Mouse (Mus musculus) bone marrow macrophage, adult 2 months (primary cell): Measurements from ENCODE around the gene Pira2. TPM values are rescaled to one million over a fixed set of nuclear protein-coding genes. Genes with fewer than 3 reads are reported as not detected.
"Not testable (repeated sequence)": the region's sequence is repeated elsewhere in the genome, so short reads cannot be mapped to it uniquely, and the experiment has no call there.

Source experiments
- H3K27ac ChIP-seq: 2 replicates; pipeline ENCODE4 v1.5.1; 2012; ENCODE audit warnings: low read depth, low read length; ENCODE audit not compliant: insufficient read depth
- H3K4me1 ChIP-seq: 2 replicates; pipeline ENCODE4 v1.6.1; 2012; ENCODE audit warnings: low read length; ENCODE audit not compliant: control insufficient read depth, insufficient read depth
- H3K4me3 ChIP-seq: 2 replicates; pipeline ENCODE4 v1.5.1; 2012; ENCODE audit warnings: mild to moderate bottlenecking, low read length, moderate library complexity; ENCODE audit not compliant: insufficient read depth
- polyA plus RNA-seq: library from polyadenylated mRNA; stranded (reverse); fragments of >200 nt; gene quantifications from 2 replicates; pipeline ENCODE4 v1.2.4, GENCODE M21; 2012; ENCODE audit not compliant: missing spikeins, insufficient read depth, insufficient read length

Gene Pira2
- polyA plus RNA-seq: 70.0 and 81.5 TPM in 2 replicates

DNA sequence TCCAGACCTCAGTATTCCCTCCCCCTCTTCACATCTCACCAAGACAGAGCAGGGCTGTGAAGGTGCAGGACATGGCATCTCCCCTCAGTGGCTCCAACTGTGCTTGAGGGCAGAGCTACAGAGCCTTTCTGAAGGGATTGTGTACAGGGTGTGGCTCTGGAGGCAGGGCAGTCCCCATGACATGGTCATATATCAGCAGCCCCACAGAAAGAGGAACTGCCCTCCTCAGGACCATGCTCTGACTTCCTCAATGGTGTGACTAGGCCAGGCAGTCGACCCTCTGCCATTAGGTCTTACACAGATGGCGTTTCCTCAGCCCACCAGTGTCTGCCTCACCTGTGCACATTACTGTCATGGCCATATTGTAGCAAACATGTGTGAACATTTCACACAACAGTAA lies at the start of gene Pira2:
Gene Pira2 (minus strand): TSS at position 101 of the 400 bp plus-strand sequence.
- H3K4me1 ChIP-seq, H3K27ac ChIP-seq: not testable (repeated sequence)

DNA sequence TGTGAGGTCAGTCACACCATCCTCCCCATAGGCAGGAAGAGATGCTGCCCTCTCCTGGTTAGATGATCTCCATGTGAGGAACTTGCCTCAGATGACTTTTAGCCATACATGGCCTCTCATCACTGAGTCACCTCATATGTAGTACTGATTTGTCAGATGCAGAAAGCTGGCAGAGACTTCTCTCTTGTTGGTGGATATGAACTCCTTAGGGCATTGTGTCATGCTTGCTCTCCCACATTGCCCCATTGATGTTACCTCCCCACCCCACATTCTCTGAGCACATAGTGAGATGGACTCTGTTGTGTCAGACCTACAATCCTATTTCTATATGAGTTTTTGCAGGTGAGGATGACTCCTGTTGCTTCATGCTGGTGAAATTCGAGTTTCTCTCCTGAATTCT lies 30.2 kb upstream of the Pira2 start:
- not testable (repeated sequence) for H3K4me3 ChIP-seq, H3K27ac ChIP-seq, H3K4me1 ChIP-seq

More for the DNA sequence above, at the start of gene Pira2:
- not testable (repeated sequence) for H3K4me3 ChIP-seq

DNA sequence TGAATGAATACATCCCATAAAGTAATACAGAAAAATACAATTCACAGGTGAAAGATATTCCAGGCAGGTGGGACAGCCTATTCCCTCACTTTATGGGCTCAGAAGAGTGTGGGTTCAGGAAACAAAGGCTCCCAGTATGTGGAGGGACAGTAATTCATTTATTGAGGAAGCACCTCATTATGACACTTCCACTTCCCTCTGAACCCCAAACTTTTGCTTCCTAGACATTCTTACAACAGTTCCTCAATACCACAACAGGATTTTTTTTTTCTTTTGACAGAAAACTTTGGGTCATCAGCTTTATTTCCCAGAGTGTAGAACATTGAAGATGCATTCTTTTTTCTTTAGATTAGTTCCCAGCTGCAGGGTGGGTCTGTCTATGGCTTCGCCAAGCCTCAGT lies 7.0 kb downstream of the Pira2 start:
- not testable (repeated sequence) for H3K4me1 ChIP-seq, H3K27ac ChIP-seq, H3K4me3 ChIP-seq

DNA sequence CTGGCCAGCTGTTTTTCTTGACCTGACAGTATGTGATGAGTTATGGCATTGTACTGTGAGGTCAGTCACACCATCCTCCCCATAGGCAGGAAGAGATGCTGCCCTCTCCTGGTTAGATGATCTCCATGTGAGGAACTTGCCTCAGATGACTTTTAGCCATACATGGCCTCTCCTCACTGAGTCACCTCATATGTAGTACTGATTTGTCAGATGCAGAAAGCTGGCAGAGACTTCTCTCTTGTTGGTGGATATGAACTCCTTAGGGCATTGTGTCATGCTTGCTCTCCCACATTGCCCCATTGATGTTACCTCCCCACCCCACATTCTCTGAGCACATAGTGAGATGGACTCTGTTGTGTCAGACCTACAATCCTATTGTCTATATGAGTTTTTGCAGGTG lies 14.2 kb downstream of the Pira2 start:
- not testable (repeated sequence) for H3K4me3 ChIP-seq, H3K27ac ChIP-seq, H3K4me1 ChIP-seq

DNA sequence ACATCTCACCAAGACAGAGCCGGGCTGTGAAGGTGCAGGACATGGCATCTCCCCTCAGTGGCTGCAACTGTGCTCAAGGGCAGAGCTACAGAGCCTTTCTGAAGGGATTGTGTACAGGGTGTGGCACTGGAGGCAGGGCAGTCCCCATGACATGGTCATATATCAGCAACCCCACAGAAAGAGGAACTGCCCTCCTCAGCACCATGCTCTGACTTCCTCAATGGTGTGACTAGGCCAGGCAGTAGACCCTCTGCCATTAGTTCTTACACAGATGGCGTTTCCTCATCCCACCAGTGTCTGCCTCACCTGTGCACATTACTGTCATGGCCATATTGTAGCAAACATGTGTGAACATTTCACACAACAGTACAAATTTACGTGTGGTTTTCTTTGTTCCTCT lies 19.3 kb downstream of the Pira2 start, which contains the start of gene Gm15448:
Gene Gm15448 (minus strand): TSS at position 89 of the 400 bp plus-strand sequence.
- H3K27ac ChIP-seq: 0 out of 2 replicates have a peak within 1 kb of the TSS, but pooled peaks have one; percentile 30
- not testable (repeated sequence) for H3K4me1 ChIP-seq, H3K4me3 ChIP-seq

DNA sequence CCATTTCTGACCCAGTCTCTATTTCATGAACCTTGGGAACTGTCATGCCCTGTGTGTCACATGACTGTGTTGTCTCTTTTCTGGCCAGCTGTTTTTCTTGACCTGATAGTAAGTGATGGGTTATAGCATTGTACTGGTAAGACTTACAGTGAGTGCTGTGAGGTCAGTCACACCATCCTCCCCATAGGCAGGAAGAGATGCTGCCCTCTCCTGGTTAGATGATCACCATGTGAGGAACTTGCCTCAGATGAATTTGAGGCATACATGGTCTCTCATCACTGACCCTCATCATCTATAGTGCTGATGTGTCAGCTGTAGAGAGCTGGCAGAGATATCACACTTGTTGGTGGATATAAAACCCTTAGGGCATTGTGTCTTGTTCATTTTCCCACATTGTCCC lies 32.9 kb downstream of the Pira2 start:
- H3K4me3 ChIP-seq, H3K4me1 ChIP-seq, H3K27ac ChIP-seq: not testable (repeated sequence)

DNA sequence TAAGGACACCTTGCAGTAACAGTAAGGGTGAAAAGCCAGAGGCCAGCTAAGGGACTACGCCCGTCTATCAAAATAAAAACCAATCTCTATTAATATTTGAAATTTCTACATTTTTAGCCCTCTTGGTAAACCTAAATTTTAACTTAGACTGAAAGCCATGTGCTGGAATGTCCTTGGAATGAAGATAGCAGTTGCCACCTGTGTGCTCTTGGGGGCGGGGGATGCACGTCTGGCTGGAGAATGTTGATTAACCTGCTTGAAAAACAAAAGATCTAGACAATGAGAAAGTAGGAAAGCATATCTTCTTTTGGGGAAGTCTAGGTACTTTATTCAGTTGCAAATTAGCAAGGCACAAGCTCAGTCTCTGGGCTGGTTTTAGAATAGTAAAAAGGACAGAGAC lies 41.9 kb downstream of the Pira2 start:
- H3K27ac ChIP-seq, H3K4me3 ChIP-seq, H3K4me1 ChIP-seq: not testable (repeated sequence)

DNA sequence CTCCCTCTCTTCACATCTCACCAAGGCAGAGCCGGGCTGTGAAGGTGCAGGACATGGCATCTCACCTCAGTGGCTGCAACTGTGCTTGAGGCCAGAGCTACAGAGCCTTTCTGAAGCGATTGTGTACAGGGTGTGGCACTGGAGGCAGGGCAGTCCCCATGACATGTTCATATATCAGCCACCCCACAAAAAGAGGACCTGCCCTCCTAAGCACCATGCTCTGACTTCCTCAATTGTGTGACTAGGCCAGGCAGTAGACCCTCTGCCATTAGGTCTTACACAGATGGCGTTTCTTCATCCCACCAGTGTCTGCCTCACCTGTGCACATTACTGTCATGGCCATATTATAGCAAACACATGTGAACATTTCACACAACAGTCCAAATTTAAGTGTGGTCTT lies 44.9 kb downstream of the Pira2 start:
- H3K4me1 ChIP-seq: peaks cover 11% of the 10 kb centered on the region
- not testable (repeated sequence) for H3K4me3 ChIP-seq, H3K27ac ChIP-seq

DNA sequence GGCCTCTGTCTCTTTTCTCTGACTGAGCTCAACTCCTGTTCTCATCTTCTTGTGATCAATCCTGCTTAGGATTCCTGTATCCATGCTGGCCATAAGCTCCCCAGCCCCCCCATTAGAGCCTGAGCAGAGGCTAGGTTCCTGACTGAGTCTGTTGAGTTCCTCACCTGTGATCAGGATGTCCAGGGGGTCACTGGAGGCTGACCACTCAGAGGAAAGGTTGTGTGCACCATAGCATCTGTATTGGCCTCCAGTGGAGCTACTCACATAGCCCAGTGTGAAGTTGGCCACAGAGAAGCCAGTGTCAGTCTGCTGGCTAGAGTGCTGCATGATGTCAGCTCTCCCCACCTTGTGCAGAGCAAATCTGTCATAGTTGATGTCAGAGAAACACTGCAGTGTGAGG lies 48.6 kb downstream of the Pira2 start:
- H3K4me1 ChIP-seq: peaks cover 11% of the 10 kb centered on the region
- not testable (repeated sequence) for H3K4me3 ChIP-seq, H3K27ac ChIP-seq

Other genes with a start within 250 kb of the Pira2 start
- not detected in 2 replicates for gene Oscar, start 228.9 kb downstream of the Pira2 start, polyA plus RNA-seq
- 294 and 360 TPM in 2 replicates for gene Ndufa3, start 227.7 kb downstream of the Pira2 start, polyA plus RNA-seq
- gene Tfpt, start 215.1 kb downstream of the Pira2 start, polyA plus RNA-seq: 22.6 and 24.4 TPM in 2 replicates
- 37.6 and 46.3 TPM in 2 replicates for gene Prpf31, start 215.1 kb downstream of the Pira2 start, polyA plus RNA-seq
- gene Cnot3, start 199.8 kb downstream of the Pira2 start, polyA plus RNA-seq: 66.9 and 69.0 TPM in 2 replicates
- gene Leng1, start 179.2 kb downstream of the Pira2 start, polyA plus RNA-seq: 8.5 and 9.1 TPM in 2 replicates
- gene Tmc4, start 167.5 kb downstream of the Pira2 start, polyA plus RNA-seq: 5.8 and 8.3 TPM in 2 replicates
- gene Tsen34, start 152.2 kb downstream of the Pira2 start, polyA plus RNA-seq: 56.5 and 59.4 TPM in 2 replicates
- gene Mboat7, start 151.5 kb downstream of the Pira2 start, polyA plus RNA-seq: 79.5 and 93.8 TPM in 2 replicates
- 1,730 and 1,840 TPM in 2 replicates for gene Rps9, start 141.1 kb downstream of the Pira2 start, polyA plus RNA-seq
- 642 and 647 TPM in 2 replicates for gene Pirb, start 124.7 kb downstream of the Pira2 start, polyA plus RNA-seq
- 4.9 and 8.1 TPM in 2 replicates for gene Gm15448, start 19.4 kb downstream of the Pira2 start, polyA plus RNA-seq
- gene Gm14548, start 53.1 kb upstream of the Pira2 start, polyA plus RNA-seq: 25.1 and 34.5 TPM in 2 replicates
- 21.8 and 25.7 TPM in 2 replicates for gene Lilra6, start 70.5 kb upstream of the Pira2 start, polyA plus RNA-seq
- 116 and 127 TPM in 2 replicates for gene Lair1, start 218.2 kb upstream of the Pira2 start, polyA plus RNA-seq